Mouse (Mus musculus) MEL (cell line): ENCODE data around the gene Dnajc25. TPM values are rescaled to one million over a fixed set of nuclear protein-coding genes. Genes with fewer than 3 reads are reported as not detected.

ENCODE experiments used
- DNase-seq: peaks from one replicate; pipeline ENCODE4 v3.0.0; 2011; ENCODE audit warnings: low read depth, low spot score
- H3K27ac ChIP-seq: 2 replicates; pipeline ENCODE4 v1.5.1; 2012; ENCODE audit warnings: low read depth, mild to moderate bottlenecking, control low read depth, low read length, moderate library complexity; ENCODE audit not compliant: control insufficient read depth
- H3K27me3 ChIP-seq, 2 experiments: fragments of 150-350 bp in 1 of 2; sonication (generic) in 1 of 2; 2 replicates each; pipeline ENCODE4 v1.6.1; 2012; ENCODE audit warnings: low read length in 2 of 2, mild to moderate bottlenecking in 2 of 2, improper control_type of control experiment in 1 of 2, moderate library complexity in 1 of 2; ENCODE audit not compliant: insufficient read depth in 2 of 2, control insufficient read depth in 1 of 2
- H3K36me3 ChIP-seq, 2 experiments: 2 replicates each; pipeline ENCODE4 v1.6.1; 2012 to 2014; ENCODE audit warnings: low read length in 2 of 2, improper control_type of control experiment in 1 of 2, inconsistent platforms in 1 of 2, mild to moderate bottlenecking in 1 of 2; ENCODE audit not compliant: insufficient read depth in 2 of 2, control insufficient read depth in 1 of 2
- H3K4me1 ChIP-seq, 2 experiments: fragments of 150-350 bp in 1 of 2; sonication (generic) in 1 of 2; 2 replicates each; pipeline ENCODE4 v1.6.1; 2012; ENCODE audit warnings: low read length in 2 of 2, improper control_type of control experiment in 1 of 2, mild to moderate bottlenecking in 1 of 2; ENCODE audit not compliant: insufficient read depth in 2 of 2, control insufficient read depth in 1 of 2
- H3K4me3 ChIP-seq, 2 experiments: fragments of 150-350 bp in 1 of 2; sonication (generic) in 1 of 2; 2 replicates each; pipeline ENCODE4 v1.5.1; 2012; ENCODE audit warnings: low read depth in 2 of 2, low read length in 2 of 2, mild to moderate bottlenecking in 2 of 2, moderate library complexity in 2 of 2, control low read depth in 1 of 2, improper control_type of control experiment in 1 of 2; ENCODE audit not compliant: control insufficient read depth in 1 of 2, insufficient read depth in 1 of 2
- H3K79me2 ChIP-seq: 2 replicates; pipeline ENCODE4 v1.6.1; 2012; ENCODE audit warnings: mild to moderate bottlenecking, low read length, moderate library complexity; ENCODE audit not compliant: control insufficient read depth, poor library complexity, insufficient read depth
- H3K9ac ChIP-seq: 2 replicates; pipeline ENCODE4 v1.6.1; 2012; ENCODE audit warnings: low read depth, mild to moderate bottlenecking, control low read depth, low read length, moderate library complexity; ENCODE audit not compliant: control insufficient read depth, poor library complexity, severe bottlenecking
- H3K9me3 ChIP-seq: fragments of 150-350 bp; sonication (generic); replicated peaks from 2 replicates; pipeline ENCODE4 v1.6.1; 2012; ENCODE audit warnings: mild to moderate bottlenecking, low read length, improper control_type of control experiment, moderate library complexity; ENCODE audit not compliant: insufficient read depth
- CHD1 ChIP-seq: IDR thresholded peaks from 2 replicates; pipeline ENCODE4 v1.6.1; 2012; ENCODE audit warnings: low read depth, mild to moderate bottlenecking, inconsistent platforms, low read length, improper control_type of control experiment
- CTCF ChIP-seq, 3 experiments: IDR thresholded peaks in 2 of 3; conservative IDR thresholded peaks in 1 of 3; 2 replicates each; pipeline ENCODE4 v1.5.1; 2011 to 2012; ENCODE audit warnings: low read length in 3 of 3, low read depth in 2 of 3, mild to moderate bottlenecking in 2 of 3, improper control_type of control experiment in 1 of 3, inconsistent platforms in 1 of 3, mixed read lengths in 1 of 3, moderate library complexity in 1 of 3; ENCODE audit not compliant: control insufficient read depth in 1 of 3, insufficient read depth in 1 of 3, poor library complexity in 1 of 3, severe bottlenecking in 1 of 3
- EP300 ChIP-seq, 2 experiments: IDR thresholded peaks; 2 replicates each; pipeline ENCODE4 v1.6.1; 2011; ENCODE audit warnings: improper control_type of control experiment in 2 of 2, low read length in 2 of 2, low read depth in 1 of 2, mild to moderate bottlenecking in 1 of 2
- ETS1 ChIP-seq: IDR thresholded peaks from 2 replicates; pipeline ENCODE4 v1.6.1; 2012; ENCODE audit warnings: low read depth, mild to moderate bottlenecking, inconsistent platforms, low read length, improper control_type of control experiment, moderate library complexity
- HCFC1 ChIP-seq: IDR thresholded peaks from 2 replicates; pipeline ENCODE4 v1.6.1; 2012; ENCODE audit warnings: low read depth, mild to moderate bottlenecking, inconsistent platforms, low read length, improper control_type of control experiment, moderate library complexity
- KAT2A ChIP-seq: conservative IDR thresholded peaks from 2 replicates; pipeline ENCODE4 v1.6.1; 2012; ENCODE audit warnings: low read depth, low read length, improper control_type of control experiment, inconsistent platforms
- MAFK ChIP-seq: IDR thresholded peaks from 2 replicates; pipeline ENCODE4 v1.6.1; 2011; ENCODE audit warnings: low read depth, mild to moderate bottlenecking, low read length, improper control_type of control experiment, borderline replicate concordance
- MAX ChIP-seq: IDR thresholded peaks from 2 replicates; pipeline ENCODE4 v1.6.1; 2011; ENCODE audit warnings: low read length, improper control_type of control experiment
- MAZ ChIP-seq: IDR thresholded peaks from 2 replicates; pipeline ENCODE4 v1.6.1; 2012; ENCODE audit warnings: low read depth, mild to moderate bottlenecking, inconsistent platforms, low read length, improper control_type of control experiment
- MEF2A ChIP-seq: IDR thresholded peaks from 2 replicates; pipeline ENCODE4 v1.6.1; 2014; ENCODE audit warnings: low read depth, mild to moderate bottlenecking, inconsistent platforms, low read length, improper control_type of control experiment; ENCODE audit not compliant: poor library complexity, insufficient replicate concordance, severe bottlenecking; ENCODE audit errors: extremely low read depth
- MXI1 ChIP-seq: IDR thresholded peaks from 2 replicates; pipeline ENCODE4 v1.6.1; 2011; ENCODE audit warnings: mild to moderate bottlenecking, low read depth, low read length, improper control_type of control experiment
- NELFE ChIP-seq: IDR thresholded peaks from 2 replicates; pipeline ENCODE4 v1.6.1; 2011; ENCODE audit warnings: low read depth, low read length, improper control_type of control experiment
- POLR2A ChIP-seq, 2 experiments: IDR thresholded peaks; 2 replicates each; pipeline ENCODE4 v1.6.1; 2011 to 2012; ENCODE audit warnings: low read length in 2 of 2, mild to moderate bottlenecking in 2 of 2, control low read depth in 1 of 2, improper control_type of control experiment in 1 of 2, low read depth in 1 of 2, moderate library complexity in 1 of 2; ENCODE audit not compliant: control insufficient read depth in 1 of 2, insufficient read depth in 1 of 2, poor library complexity in 1 of 2
- RCOR1 ChIP-seq: IDR thresholded peaks from 2 replicates; pipeline ENCODE4 v1.6.1; 2012; ENCODE audit warnings: low read depth, mild to moderate bottlenecking, inconsistent platforms, low read length, improper control_type of control experiment
- SIN3A ChIP-seq: IDR thresholded peaks from 2 replicates; pipeline ENCODE4 v1.6.1; 2012; ENCODE audit warnings: low read length, improper control_type of control experiment, inconsistent platforms
- SMC3 ChIP-seq: IDR thresholded peaks from 2 replicates; pipeline ENCODE4 v1.6.1; 2011; ENCODE audit warnings: low read depth, low read length, improper control_type of control experiment
- TBP ChIP-seq: IDR thresholded peaks from 2 replicates; pipeline ENCODE4 v1.8.0; 2011; ENCODE audit warnings: low read depth, low read length, improper control_type of control experiment
- UBTF ChIP-seq: IDR thresholded peaks from 2 replicates; pipeline ENCODE4 v1.6.1; 2012; ENCODE audit warnings: low read depth, mild to moderate bottlenecking, inconsistent platforms, low read length, improper control_type of control experiment, moderate library complexity, borderline replicate concordance; ENCODE audit not compliant: insufficient read depth
- USF1 ChIP-seq: IDR thresholded peaks from 2 replicates; pipeline ENCODE4 v1.6.1; 2014; ENCODE audit warnings: low read depth, mild to moderate bottlenecking, inconsistent platforms, low read length, improper control_type of control experiment, moderate library complexity
- USF2 ChIP-seq, 2 experiments: IDR thresholded peaks; 2 replicates each; pipeline ENCODE4 v1.6.1; 2011 to 2012; ENCODE audit warnings: improper control_type of control experiment in 2 of 2, low read length in 2 of 2, borderline replicate concordance in 1 of 2, inconsistent platforms in 1 of 2, low read depth in 1 of 2, mild to moderate bottlenecking in 1 of 2; ENCODE audit not compliant: insufficient read depth in 1 of 2
- ZC3H11A ChIP-seq: IDR thresholded peaks from 2 replicates; pipeline ENCODE4 v1.6.1; 2012; ENCODE audit warnings: low read depth, mild to moderate bottlenecking, inconsistent platforms, low read length, improper control_type of control experiment
- ZKSCAN1 ChIP-seq: IDR thresholded peaks from 2 replicates; pipeline ENCODE4 v1.6.1; 2012; ENCODE audit warnings: low read depth, mild to moderate bottlenecking, inconsistent platforms, low read length, improper control_type of control experiment, moderate library complexity
- ZMIZ1 ChIP-seq: IDR thresholded peaks from 2 replicates; pipeline ENCODE4 v1.6.1; 2012; ENCODE audit warnings: low read depth, mild to moderate bottlenecking, inconsistent platforms, low read length, improper control_type of control experiment, moderate library complexity
- polyA plus RNA-seq, 2 experiments: library from polyadenylated mRNA; stranded (reverse) in 1 of 2; unstranded in 1 of 2; fragments of >175 nt in 1 of 2; fragments of >200 nt in 1 of 2; gene quantifications; 2 replicates each; pipeline versions ENCODE4 v1.2.1 to v1.2.4; 2012; ENCODE audit warnings: low replicate concordance in 2 of 2, low read depth in 1 of 2; ENCODE audit not compliant: insufficient read length in 2 of 2, insufficient read depth in 1 of 2, missing spikeins in 1 of 2
- total RNA-seq: library from RNA; depleted of rRNA; stranded (reverse); fragments of 300-350 nt; gene quantifications from 2 replicates; pipeline ENCODE4 v1.2.3, GENCODE M21; 2012

The Dnajc25 gene
- total and polyA plus RNA-seq, 3 experiments, result 6.6 to 11.8 TPM; not detected in 1

- TF ChIP-seq ZC3H11A, result peak; percentile 58
- no peak for TF ChIP-seq ZMIZ1
- TF ChIP-seq ZKSCAN1, result no peak
- TF ChIP-seq TBP, result no peak
- peak; percentile 49; the same call in 1 of the 2 replicates for TF ChIP-seq HCFC1
- TF ChIP-seq EP300 (IDR thresholded peaks at IDR 0.05; ENCODE audit: low read depth in 1 of 2, low read length in 2 of 2), result 0 out of 4 replicates have a peak, but pooled peaks of 1 of the 2 experiments have one; percentile 22
- no peak for TF ChIP-seq KAT2A
- no peak for TF ChIP-seq UBTF
- no peak for TF ChIP-seq CHD1
- no peak for TF ChIP-seq MAFK
- TF ChIP-seq MAZ, result no peak; the same call in 1 of the 2 replicates
These were observed 41.7 kb downstream of the Dnajc25 start (continued) for GRCm38 (mm10) chr4:59036490-59037127.

GRCm38 (mm10) chr4:59037525-59037924, 42.7 kb downstream of the Dnajc25 start:
- Histone ChIP-seq H3K9me3 (no peaks in the 10 kb centered on the region), H3K36me3 (peaks cover 0 to 20% of the 10 kb centered on the region in 2 experiments; a peak in 2 of 4 replicates), H3K4me1 (peaks cover 3 to 15% of the 10 kb centered on the region in 2 experiments), H3K27me3 (no peaks in the 10 kb centered on the region), H3K9ac (no peak overlapping the region), H3K27ac (no peak overlapping the region), H3K79me2 (peaks cover 11% of the 10 kb centered on the region), H3K4me3 (no peak overlapping the region)
- no peak for TF ChIP-seq USF1
- no peak for TF ChIP-seq USF2 (IDR thresholded peaks at IDR 0.05; ENCODE audit: borderline replicate concordance in 1 of 2, insufficient read depth in 1 of 2, low read depth in 1 of 2, low read length in 2 of 2)
- TF ChIP-seq SMC3, result no peak
- no peak for DNase-seq

- no peaks in the 10 kb centered on the region for H3K27me3 ChIP-seq
- H3K79me2 ChIP-seq, result peaks cover 5% of the 10 kb centered on the region
- peak; percentile 91 for DNase-seq
- peak overlapping the region; percentile 25 for H3K9ac ChIP-seq
- H3K4me3 ChIP-seq, result peak overlapping the region in 1 of 2 experiments; percentile 7; a peak in 2 of 4 replicates
- H3K9me3 ChIP-seq, result no peaks in the 10 kb centered on the region
- H3K27ac ChIP-seq, result peak overlapping the region; percentile 79
- peaks cover 0 to 34% of the 10 kb centered on the region in 2 experiments; a peak in 2 of 4 replicates for H3K36me3 ChIP-seq
- H3K4me1 ChIP-seq, result peaks cover 9 to 21% of the 10 kb centered on the region in 2 experiments
- TF ChIP-seq ZKSCAN1, result no peak
- 0 out of 2 replicates have a peak, but pooled peaks have one; percentile 35 for TF ChIP-seq RCOR1
- TF ChIP-seq POLR2A (IDR thresholded peaks at IDR 0.05; ENCODE audit: control insufficient read depth in 1 of 2, insufficient read depth in 1 of 2, low read depth in 1 of 2, low read length in 2 of 2, poor library complexity in 1 of 2), result peak in 1 of 2 experiments; percentile 46; a peak in 2 of 4 replicates
- no peak for TF ChIP-seq USF1
- no peak for TF ChIP-seq KAT2A
- no peak for TF ChIP-seq MAZ
- peak; percentile 86 for TF ChIP-seq MXI1
- TF ChIP-seq CTCF (IDR thresholded peaks at IDR 0.05 in 2 of 3, conservative IDR thresholded peaks at IDR 0.05 in 1 of 3; ENCODE audit: control insufficient read depth in 1 of 3, insufficient read depth in 1 of 3, low read depth in 2 of 3, low read length in 3 of 3, poor library complexity in 1 of 3, severe bottlenecking in 1 of 3), result no peak
- no peak for TF ChIP-seq ZC3H11A
- TF ChIP-seq USF2 (IDR thresholded peaks at IDR 0.05; ENCODE audit: borderline replicate concordance in 1 of 2, insufficient read depth in 1 of 2, low read depth in 1 of 2, low read length in 2 of 2), result no peak
- TF ChIP-seq NELFE, result peak; percentile 13; the same call in 1 of the 2 replicates
- peak; percentile 75 for TF ChIP-seq MAX
- TF ChIP-seq EP300 (IDR thresholded peaks at IDR 0.05; ENCODE audit: low read depth in 1 of 2, low read length in 2 of 2), result peak; percentile 63 to 70; a peak in 3 of 4 replicates
- no peak for TF ChIP-seq MAFK
- TF ChIP-seq ZMIZ1, result no peak
- no peak for TF ChIP-seq UBTF
- TF ChIP-seq ETS1, result peak; percentile 89
- no peak for TF ChIP-seq MEF2A
- peak; percentile 89 for TF ChIP-seq SIN3A
These were observed 45.8 kb downstream of the Dnajc25 start for GRCm38 (mm10) chr4:59040397-59041287.
